Mouse (Mus musculus): Measurements from ENCODE around the gene Fndc10. TPM values are rescaled to one million over a fixed set of nuclear protein-coding genes. Genes with fewer than 3 reads are reported as not detected.
A peak's percentile ranks its signal among the peaks of the same experiment; 100 is the strongest.
"Not testable (repeated sequence)": the region's sequence is repeated elsewhere in the genome, so short reads cannot be mapped to it uniquely, and the experiment has no call there.

The Fndc10 gene
- total RNA-seq, 2 experiments from 2014 or later = 36.3 to 49.0 TPM

DNA sequence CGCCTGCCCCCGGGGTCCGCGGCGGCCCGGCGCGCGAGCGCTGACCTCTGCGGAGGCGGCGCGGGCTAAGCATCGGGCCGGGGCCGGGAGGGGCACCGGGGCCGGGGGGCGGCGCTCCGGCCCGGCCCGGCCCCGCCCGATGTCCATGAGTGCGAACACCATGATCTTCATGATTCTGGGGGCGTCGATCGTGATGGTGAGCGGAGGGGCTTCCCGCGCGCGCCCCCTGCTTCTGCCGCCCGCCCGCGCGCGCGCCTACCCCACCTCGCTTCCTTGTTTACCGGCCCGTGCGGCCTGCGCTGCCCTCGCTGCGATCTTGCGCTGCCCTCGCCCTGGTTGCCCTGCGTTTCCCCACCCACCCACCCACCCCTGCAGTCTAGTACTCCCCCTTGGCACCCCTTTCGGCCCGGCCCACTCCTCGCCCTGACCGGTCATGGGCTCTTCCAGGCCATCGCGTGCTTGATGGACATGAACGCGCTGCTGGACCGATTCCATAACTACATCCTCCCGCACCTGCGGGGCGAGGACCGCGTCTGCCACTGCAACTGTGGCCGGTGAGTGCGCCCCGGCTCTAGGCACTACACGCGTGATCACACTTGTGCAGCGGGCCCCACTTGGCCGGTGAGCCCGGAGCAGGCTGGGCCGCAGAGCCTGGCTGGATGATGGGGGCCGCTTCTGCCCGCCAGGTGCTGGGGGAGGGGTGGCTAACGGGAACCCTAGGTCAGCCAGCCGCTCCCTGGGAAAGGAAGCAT is 41.0 kb downstream of the Fndc10 start:
- peak; percentile 41 for DNase-seq

- no peak for DNase-seq
Observed at GRCm38 (mm10) chr4:155735788-155736187, 41.6 kb downstream of the Fndc10 start.

- no peak for DNase-seq
Observed at GRCm38 (mm10) chr4:155736421-155736820, 42.3 kb downstream of the Fndc10 start.

DNA sequence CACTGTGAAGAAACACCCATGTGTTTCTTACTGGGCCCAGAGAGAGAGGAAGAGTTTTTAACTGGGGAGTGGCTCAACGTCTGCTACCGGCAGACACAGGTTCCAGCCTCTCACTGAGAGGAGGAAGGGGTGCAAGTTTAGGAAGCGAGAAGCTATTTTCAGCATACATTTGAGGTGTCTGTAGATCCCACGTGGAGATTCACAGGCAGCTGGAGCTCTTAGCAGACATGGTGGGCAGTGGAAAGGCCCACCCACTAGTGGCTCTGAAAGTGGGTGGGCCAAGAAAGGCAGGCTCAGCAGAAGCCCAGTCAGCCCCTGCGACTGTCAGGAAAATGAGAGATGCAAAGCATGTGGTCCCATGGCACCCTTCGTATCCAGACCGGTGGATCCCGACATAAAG is 44.1 kb downstream of the Fndc10 start:
- no peak for DNase-seq

DNA sequence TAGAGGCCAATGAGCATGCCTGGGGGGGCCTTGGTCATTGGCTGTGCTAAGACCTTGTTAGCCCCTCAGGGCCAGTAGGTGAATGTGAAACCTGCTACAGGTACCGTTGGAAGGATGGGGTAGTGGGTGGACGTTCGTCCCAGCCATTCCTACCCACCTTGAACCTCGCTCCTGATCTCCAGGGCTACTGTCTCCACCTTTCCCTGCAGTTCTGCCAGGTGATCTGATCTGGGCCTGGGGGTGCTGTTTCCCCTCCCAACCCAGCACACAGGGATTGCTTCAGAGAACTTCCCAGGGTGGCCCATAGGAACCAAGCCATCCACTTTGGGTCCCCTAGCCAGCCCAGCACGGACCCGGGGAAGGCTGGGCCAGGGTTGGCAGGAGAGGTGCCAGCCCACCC is 45.0 kb downstream of the Fndc10 start:
- DNase-seq = no peak

DNA sequence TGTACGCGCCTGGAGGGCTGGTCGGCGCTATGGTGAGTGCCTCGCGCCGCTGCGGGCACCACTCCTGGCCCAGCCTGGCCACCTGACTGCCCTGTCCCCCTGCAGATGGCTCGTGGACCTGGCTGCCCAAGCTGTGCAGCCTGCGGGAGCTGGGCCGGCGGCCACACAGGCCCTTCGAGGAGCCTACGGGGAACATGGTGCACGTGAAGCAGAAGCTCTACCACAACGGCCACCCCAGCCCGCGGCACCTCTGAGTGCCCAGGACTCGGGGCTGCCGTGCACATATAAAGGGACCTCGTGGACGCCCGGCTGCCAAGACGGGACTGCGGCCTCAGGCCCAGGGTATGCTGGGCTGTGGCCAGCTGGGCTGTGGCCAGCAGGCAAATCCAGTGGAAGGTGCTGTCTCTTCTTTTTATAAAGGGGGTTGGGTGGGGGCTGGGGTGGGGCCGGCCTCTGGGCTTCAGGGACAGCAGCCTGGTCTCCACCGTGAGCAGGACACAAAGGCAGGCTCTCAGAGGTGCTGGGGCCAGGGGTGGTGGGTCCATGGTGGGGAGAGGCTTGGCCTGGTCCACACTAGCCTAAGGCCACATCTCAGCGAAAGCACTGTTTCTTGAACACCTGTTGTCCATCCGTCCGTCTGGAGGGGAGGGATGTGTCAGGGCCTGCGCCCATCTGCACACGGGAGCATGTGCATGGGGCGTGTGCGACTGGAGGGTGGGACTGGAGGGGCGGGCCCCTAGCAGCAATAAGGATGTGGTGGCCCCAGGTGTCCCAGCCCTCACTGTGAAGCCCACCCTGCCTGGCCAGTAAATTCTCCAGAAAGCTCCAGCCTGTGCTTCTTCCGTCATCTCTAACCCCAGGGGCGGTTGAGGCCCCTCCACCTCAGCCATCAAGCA is 45.8 kb downstream of the Fndc10 start:
- DNase-seq = peak; percentile 47

DNA sequence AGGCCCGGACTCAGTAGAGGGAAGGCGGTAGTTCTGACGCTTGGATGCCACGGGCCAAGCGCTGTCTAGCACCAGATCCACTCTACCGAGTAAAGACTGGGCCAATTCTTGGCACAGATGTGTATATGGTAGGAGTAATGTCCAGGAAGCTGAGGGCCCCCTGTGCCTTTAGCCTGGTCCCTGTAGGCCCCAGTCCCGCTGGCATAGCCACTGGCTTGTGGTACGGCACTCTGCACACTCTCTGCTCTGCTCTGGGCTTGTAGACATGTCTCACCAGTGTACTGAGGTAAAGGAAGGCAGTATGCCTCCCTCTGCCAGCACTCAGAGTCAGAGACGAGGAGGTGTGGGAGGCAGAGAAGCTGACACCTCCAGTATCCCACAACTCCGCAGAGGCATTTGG is 46.5 kb downstream of the Fndc10 start:
- not testable (repeated sequence) for DNase-seq

GRCm38 (mm10) chr4:155742684-155743083 is 48.5 kb downstream of the Fndc10 start:
- DNase-seq = no peak

DNA sequence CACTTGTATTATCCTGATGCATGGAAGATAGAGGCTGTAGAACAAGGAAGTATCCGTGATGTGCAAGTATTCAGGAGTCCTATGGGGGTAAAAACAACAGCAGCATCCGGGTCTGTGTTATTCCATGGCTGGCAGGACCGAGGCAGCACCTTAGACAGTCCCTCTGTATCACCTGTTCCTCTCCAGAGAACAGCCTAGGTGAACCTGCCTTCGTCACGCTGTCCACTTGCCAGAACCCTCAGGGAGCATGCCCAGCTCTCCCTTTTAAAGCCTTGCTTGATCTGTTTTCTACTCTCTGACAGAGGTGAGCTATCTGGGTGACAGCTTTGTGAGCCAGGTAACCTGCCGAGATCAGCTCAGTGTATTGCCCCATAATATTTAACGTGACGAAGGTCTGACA is 50.3 kb downstream of the Fndc10 start:
- no peak for DNase-seq

DNA sequence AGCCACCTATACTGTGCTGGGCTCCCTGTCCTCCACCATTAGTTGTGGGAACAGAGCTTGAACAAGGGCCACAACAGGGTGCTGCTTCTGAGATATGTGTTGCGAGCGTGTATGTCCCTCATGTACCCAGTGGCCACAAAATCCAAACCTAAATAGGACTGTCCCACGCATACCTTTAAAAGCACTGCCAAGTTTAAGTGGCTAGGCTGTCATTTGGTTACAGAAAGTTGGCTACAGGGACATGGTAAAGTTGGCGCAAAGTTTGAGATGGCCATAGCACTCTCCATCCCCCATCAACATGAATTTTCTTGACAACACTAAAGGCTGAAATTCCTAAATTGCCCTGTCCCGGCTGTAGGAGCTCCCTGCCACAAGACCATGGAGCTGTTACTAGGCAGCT is 51.0 kb downstream of the Fndc10 start:
- no peak for DNase-seq

Other genes starting within 250 kb of the Fndc10 start
- 10 to 100 TPM; 14.9 to 17.5 TPM for gene Tmem52, start 225.2 kb upstream of the Fndc10 start, total RNA-seq (2021)
- gene Gnb1, start 203.0 kb upstream of the Fndc10 start, total RNA-seq (2021) = 100 to 1,000 TPM; 375 to 395 TPM
- gene Nadk, start 132.0 kb upstream of the Fndc10 start, total RNA-seq (2021) = 100 to 1,000 TPM; 181 to 185 TPM
- gene Slc35e2, start 92.9 kb upstream of the Fndc10 start, total RNA-seq (2021) = 10 to 100 TPM; 25.2 to 26.7 TPM
- 10 to 100 TPM; 34.6 to 38.3 TPM for gene Cdk11b, start 69.5 kb upstream of the Fndc10 start, total RNA-seq (2021)
- gene Gm10563, start 48.9 kb upstream of the Fndc10 start, total RNA-seq (2021) = not detected
- gene Mmp23, start 41.0 kb upstream of the Fndc10 start, total RNA-seq (2021) = 10 to 100 TPM; 16.6 to 18.9 TPM
- gene Mib2, start 25.1 kb upstream of the Fndc10 start, total RNA-seq (2021) = 10 to 100 TPM; 36.3 to 40.4 TPM
- gene Ssu72, start 10.5 kb downstream of the Fndc10 start, total RNA-seq (2021) = 10 to 100 TPM; 86.5 to 90.9 TPM
- 1 to 10 TPM in 1 of 2 experiments, under 1 TPM in 1; 0.81 to 1.4 TPM for gene Tmem240, start 40.5 kb downstream of the Fndc10 start, total RNA-seq (2021)
- 100 to 1,000 TPM; 118 to 141 TPM for gene Atad3a, start 66.8 kb downstream of the Fndc10 start, total RNA-seq (2021)
- 1 to 10 TPM; 6.6 to 7.9 TPM for gene Vwa1, start 80.4 kb downstream of the Fndc10 start, total RNA-seq (2021)
- gene Tmem88b, start 91.5 kb downstream of the Fndc10 start, total RNA-seq (2021) = 1 to 10 TPM in 1 of 2 experiments, under 1 TPM in 1; 0.54 to 1.4 TPM
- gene Ankrd65, start 96.1 kb downstream of the Fndc10 start, total RNA-seq (2021) = not detected
- gene Mrpl20, start 108.5 kb downstream of the Fndc10 start, total RNA-seq (2021) = 100 to 1,000 TPM; 149 to 168 TPM
- 100 to 1,000 TPM in 1 of 2 experiments, 10 to 100 TPM in 1; 82.7 to 124 TPM for gene Ccnl2, start 118.1 kb downstream of the Fndc10 start, total RNA-seq (2021)
- gene Aurkaip1, start 136.9 kb downstream of the Fndc10 start, total RNA-seq (2021) = 100 to 1,000 TPM; 146 to 149 TPM
- gene Mxra8, start 145.3 kb downstream of the Fndc10 start, total RNA-seq (2021) = 10 to 100 TPM; 56.6 to 59.6 TPM
- 10 to 100 TPM; 58.2 to 59.0 TPM for gene Dvl1, start 153.1 kb downstream of the Fndc10 start, total RNA-seq (2021)
- under 1 TPM; 0.36 to 0.45 TPM for gene Tas1r3, start 169.0 kb downstream of the Fndc10 start, total RNA-seq (2021)
- 10 to 100 TPM; 17.6 to 18.4 TPM for gene Cptp, start 175.1 kb downstream of the Fndc10 start, total RNA-seq (2021)
- 10 to 100 TPM; 29.0 to 29.3 TPM for gene Ints11, start 175.2 kb downstream of the Fndc10 start, total RNA-seq (2021)
- 10 to 100 TPM; 27.9 to 39.0 TPM for gene Pusl1, start 197.4 kb downstream of the Fndc10 start, total RNA-seq (2021)
- 10 to 100 TPM; 16.9 to 29.4 TPM for gene Acap3, start 197.5 kb downstream of the Fndc10 start, total RNA-seq (2021)
- gene Ube2j2, start 249.5 kb downstream of the Fndc10 start, total RNA-seq (2021) = 10 to 100 TPM; 72.3 to 73.4 TPM

All from adrenal gland, postnatal 10 days (tissue).